Mouse (Mus musculus) cortical plate, adult 2 months (tissue): ENCODE data around the gene Zmynd12. TPM values are rescaled to one million over a fixed set of nuclear protein-coding genes. Genes with fewer than 3 reads are reported as not detected.

Experiments used
- H3K27ac ChIP-seq: fragments of 200-500 bp; 2 replicates; pipeline ENCODE4 v1.5.1; 2012; ENCODE audit warnings: low read length, control low read depth, inconsistent platforms; ENCODE audit not compliant: insufficient read depth
- H3K4me1 ChIP-seq: fragments of 200-500 bp; 2 replicates; pipeline ENCODE4 v1.6.1; 2011; ENCODE audit warnings: low read length; ENCODE audit not compliant: control insufficient read depth, insufficient read depth
- H3K4me3 ChIP-seq: fragments of 200-500 bp; 2 replicates; pipeline ENCODE4 v1.5.1; 2011; ENCODE audit warnings: mild to moderate bottlenecking, low read length, control low read depth; ENCODE audit not compliant: insufficient read depth
- CTCF ChIP-seq: fragments of 200-500 bp; IDR thresholded peaks from 2 replicates; pipeline ENCODE4 v1.5.1; 2011; ENCODE audit warnings: mild to moderate bottlenecking, control low read depth, low read length; ENCODE audit not compliant: insufficient read depth; ENCODE audit errors: extremely low read depth
- POLR2A ChIP-seq: fragments of 200-500 bp; IDR thresholded peaks from 2 replicates; pipeline ENCODE4 v1.6.1; 2011; ENCODE audit warnings: mild to moderate bottlenecking, low read length, control low read depth; ENCODE audit not compliant: insufficient read depth; ENCODE audit errors: extremely low read depth
- polyA plus RNA-seq: library from polyadenylated mRNA; depleted of rRNA; stranded (reverse); fragments of >200 nt; gene quantifications from 2 replicates; pipeline ENCODE4 v1.2.3, GENCODE M21; 2012; rRNA removed

Gene Zmynd12
- polyA plus RNA-seq, result 0.32 and 0.48 TPM in 2 replicates

- Histone ChIP-seq H3K4me1 (no peaks in the 10 kb centered on the region), H3K4me3 (peak within 1 kb of the TSS; percentile 51), H3K27ac (peak within 1 kb of the TSS; percentile 72)
- TF ChIP-seq POLR2A (peak; percentile 57; the same call in 1 of the 2 replicates), CTCF (no peak)
Measured at GRCm38 (mm10) chr4:119422294-119422964, at the start of gene Zmynd12, which contains the start of gene Ppcs. Zmynd12 (plus strand) TSS chr4:119422814. Ppcs (minus strand) TSS chr4:119422420.

- Histone ChIP-seq H3K4me1 (peaks cover 1% of the 10 kb centered on the region; the same call in 1 of the 2 replicates), H3K27ac (no peak overlapping the region), H3K4me3 (no peak overlapping the region)
- no peak for TF ChIP-seq CTCF
- TF ChIP-seq POLR2A, result no peak
Measured at GRCm38 (mm10) chr4:119381471-119382190, 41.0 kb upstream of the Zmynd12 start.

GRCm38 (mm10) chr4:119389184-119389583 is 33.4 kb upstream of the Zmynd12 start:
- no peak overlapping the region for H3K27ac ChIP-seq
- no peak for TF ChIP-seq CTCF
- TF ChIP-seq POLR2A, result no peak

GRCm38 (mm10) chr4:119390369-119390768 is 32.2 kb upstream of the Zmynd12 start:
- Histone ChIP-seq H3K4me3 (no peak overlapping the region), H3K27ac (no peak overlapping the region), H3K4me1 (no peaks in the 10 kb centered on the region)
- peak; percentile 22 for TF ChIP-seq CTCF
- TF ChIP-seq POLR2A, result no peak

More at GRCm38 (mm10) chr4:119389184-119389583, 33.4 kb upstream of the Zmynd12 start:
- Histone ChIP-seq H3K4me1 (no peaks in the 10 kb centered on the region), H3K4me3 (no peak overlapping the region)

- no peak overlapping the region for H3K4me3 ChIP-seq
- H3K4me1 ChIP-seq, result no peaks in the 10 kb centered on the region
- TF ChIP-seq POLR2A (no peak), CTCF (no peak)
- H3K27ac ChIP-seq, result no peak overlapping the region
Measured at GRCm38 (mm10) chr4:119398751-119399150, 23.9 kb upstream of the Zmynd12 start.

GRCm38 (mm10) chr4:119400896-119401295 is 21.7 kb upstream of the Zmynd12 start:
- H3K27ac ChIP-seq, result no peak overlapping the region
- H3K4me3 ChIP-seq, result no peak overlapping the region
- H3K4me1 ChIP-seq, result no peaks in the 10 kb centered on the region
- TF ChIP-seq CTCF (0 out of 2 replicates have a peak, but pooled peaks have one; percentile 6), POLR2A (no peak)

- Histone ChIP-seq H3K4me1 (no peaks in the 10 kb centered on the region), H3K27ac (no peak overlapping the region), H3K4me3 (no peak overlapping the region)
- no peak for TF ChIP-seq CTCF
- no peak for TF ChIP-seq POLR2A
Measured at GRCm38 (mm10) chr4:119403431-119403830, 19.2 kb upstream of the Zmynd12 start.

GRCm38 (mm10) chr4:119411877-119412650 is 10.6 kb upstream of the Zmynd12 start:
- no peak overlapping the region for H3K4me3 ChIP-seq
- H3K4me1 ChIP-seq, result no peaks in the 10 kb centered on the region
- TF ChIP-seq POLR2A (no peak), CTCF (no peak)
- no peak overlapping the region for H3K27ac ChIP-seq

GRCm38 (mm10) chr4:119412791-119413190 is 9.8 kb upstream of the Zmynd12 start:
- TF ChIP-seq POLR2A (no peak), CTCF (no peak)
- no peaks in the 10 kb centered on the region for H3K4me1 ChIP-seq
- H3K27ac ChIP-seq, result no peak overlapping the region

More at GRCm38 (mm10) chr4:119412791-119413190, 9.8 kb upstream of the Zmynd12 start:
- no peak overlapping the region for H3K4me3 ChIP-seq
